Mouse (Mus musculus): Measurements from ENCODE around the gene Nedd9.

DNA sequence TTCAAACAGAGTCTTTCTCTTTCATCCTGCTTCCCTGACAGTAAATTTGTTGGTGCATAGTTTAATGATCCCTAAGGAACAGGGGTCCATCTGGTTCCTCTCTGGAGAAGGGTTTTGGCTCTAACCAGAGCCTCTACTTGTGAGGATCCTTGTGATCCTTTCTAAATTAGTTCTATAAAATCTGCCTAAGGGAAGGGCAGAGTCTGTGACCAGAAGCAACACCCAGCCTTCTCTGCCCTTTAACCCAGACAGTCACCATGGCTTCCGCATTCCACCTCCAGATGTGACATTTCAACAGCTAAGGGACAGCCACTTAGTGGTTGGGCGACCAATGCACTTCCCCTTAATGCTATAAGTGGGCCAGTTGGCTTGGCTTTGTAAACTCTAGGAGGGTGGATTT, 20.1 kb downstream of the Nedd9 start:
- TF ChIP-seq CTCF (IDR thresholded peaks at IDR 0.05; ENCODE audit: insufficient read depth, low read depth, low read length) (no peak), POLR2A (IDR thresholded peaks at IDR 0.05; ENCODE audit: insufficient read depth, low read depth, low read length) (no peak)

Measured in olfactory bulb, adult 2 months (tissue).